Mouse (Mus musculus): ENCODE measurements around the gene Stra6.

Gene Stra6

DNA sequence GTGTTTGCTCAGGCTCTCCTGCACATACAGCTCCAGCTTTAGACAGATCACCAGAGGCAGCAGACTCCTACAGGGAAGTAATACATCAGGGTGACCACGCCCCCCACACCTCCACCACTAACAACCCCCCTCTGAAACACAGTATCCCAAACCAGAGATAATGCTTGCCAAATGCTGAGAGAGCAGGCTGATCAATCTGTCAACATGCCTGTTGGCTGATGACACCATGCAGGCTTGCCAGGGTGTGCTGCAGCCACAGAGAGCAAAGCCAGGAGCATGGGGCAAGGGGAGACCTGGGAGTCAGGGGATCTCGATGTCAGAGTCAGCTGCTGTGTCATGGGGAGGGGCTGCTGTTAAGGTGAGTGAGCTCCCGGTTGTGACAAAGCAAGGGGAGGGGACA is at the start of gene Stra6:
Gene Stra6 (plus strand): TSS at position 258 of the 400 bp plus-strand sequence.
- no peak for DNase-seq (ENCODE audit: low spot score)

DNA sequence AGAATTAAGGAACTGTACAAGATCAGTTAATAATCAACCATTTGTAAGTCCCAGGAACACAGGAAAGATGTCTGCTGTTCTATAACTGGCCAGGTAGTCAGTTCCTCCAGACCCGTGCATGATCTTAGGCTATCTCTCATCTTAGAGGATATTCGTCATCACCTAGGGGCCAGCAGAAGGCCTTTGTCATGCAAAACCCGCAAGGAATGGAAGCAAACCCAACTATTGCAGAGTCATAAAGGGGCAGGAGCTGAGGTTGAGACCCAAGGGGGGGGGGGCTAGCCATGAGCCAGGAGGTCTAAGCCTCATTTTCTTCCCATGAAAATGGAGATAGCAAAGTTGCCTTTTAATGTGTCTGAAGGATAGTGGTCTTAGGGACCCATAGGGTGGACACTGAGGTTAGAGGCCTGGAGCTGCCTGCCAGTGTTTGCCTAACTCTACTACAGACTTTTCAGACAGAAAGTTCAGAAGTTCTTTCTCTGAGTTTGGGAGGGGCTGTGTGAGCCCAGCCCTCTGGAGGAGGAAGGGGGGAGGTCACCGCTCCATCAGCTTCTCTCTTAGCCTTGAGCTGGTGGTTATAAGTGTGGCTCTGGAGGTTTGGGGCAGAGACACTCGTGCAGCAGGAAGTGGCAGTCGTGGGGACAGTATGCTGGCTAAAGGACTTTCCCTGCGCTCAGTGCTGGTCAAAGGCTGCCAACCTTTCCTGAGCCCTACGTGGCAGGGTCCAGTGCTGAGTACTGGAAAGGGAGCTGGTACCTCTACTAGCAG is 49.0 kb upstream of the Stra6 start:
- DNase-seq (ENCODE audit: low spot score): no peak

DNA sequence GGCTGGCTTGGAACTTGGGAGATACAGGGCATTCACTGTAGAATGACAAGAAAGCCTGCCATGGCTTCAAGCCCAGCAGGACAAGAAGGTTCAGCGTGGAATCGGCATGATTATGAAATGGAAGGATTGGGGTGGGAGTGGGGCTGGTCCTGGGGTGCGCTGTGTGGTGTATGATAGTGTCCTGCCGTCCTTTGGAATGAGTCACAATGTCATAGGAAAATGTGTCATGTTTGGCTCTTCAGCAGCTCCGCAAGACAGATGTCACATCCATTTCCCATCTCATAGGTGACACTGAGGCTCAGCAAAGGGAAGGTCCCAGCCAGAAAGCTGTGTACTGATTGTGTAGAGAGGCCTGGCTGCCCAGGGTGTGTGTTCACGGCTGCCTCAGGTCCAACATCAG is 47.7 kb upstream of the Stra6 start:
- no peak for DNase-seq (ENCODE audit: low spot score)

DNA sequence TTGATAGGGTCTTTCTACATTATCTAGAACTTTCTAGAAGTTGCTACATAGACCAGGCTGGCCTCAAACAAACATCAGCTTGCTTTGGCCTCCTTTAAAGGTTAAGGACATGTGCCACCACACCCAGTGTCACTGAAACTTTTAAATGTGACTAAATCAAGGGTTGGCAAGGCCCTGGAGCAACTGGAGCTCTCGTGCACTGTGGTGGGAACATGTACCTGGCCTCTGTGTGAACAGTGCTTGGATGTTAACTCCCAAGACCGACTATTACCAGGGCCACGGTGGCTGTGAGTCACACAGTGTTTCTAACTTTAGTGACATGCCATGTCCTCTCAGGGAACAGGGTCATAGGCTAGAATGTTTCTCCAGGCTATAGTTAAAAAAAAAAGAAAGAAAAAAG is 46.6 kb upstream of the Stra6 start:
- no peak for DNase-seq (ENCODE audit: low spot score)

DNA sequence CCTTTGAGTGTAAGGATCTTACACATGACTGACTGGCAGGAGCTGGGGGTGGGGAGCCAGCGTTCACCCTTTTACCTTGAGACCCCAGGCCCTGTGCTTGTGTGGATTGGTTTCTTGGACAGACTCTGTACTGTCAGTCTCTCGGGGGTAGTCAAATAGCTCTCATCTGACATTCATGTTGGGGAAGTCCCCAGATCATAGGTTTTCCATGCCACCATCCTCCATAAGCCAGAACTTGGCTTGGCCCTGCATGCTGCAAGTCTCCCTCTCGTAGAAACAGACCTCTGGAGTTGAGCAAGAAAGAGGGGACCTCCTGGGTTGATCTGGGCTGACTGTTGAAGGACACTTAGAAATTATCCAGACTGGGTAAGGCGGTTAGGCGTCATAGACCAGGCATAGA is 45.2 kb upstream of the Stra6 start:
- no peak for DNase-seq (ENCODE audit: low spot score)

DNA sequence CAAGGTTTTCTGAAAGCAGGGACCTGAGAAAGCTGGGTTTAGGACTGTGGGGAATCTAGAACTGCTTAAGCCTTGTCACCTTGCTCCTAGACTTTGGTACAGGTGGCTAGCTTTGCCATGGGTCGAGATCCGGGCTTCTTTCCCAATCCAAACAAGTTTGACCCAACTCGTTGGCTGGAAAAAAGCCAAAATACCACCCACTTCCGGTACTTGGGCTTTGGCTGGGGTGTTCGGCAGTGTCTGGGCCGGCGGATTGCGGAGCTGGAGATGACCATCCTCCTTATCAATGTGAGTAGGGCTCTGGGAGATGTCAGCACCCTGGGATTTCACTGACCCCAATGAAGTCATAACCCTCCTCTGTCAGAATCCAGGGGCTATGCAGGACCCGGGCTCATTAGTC is 37.6 kb upstream of the Stra6 start:
- no peak for DNase-seq (ENCODE audit: low spot score)

DNA sequence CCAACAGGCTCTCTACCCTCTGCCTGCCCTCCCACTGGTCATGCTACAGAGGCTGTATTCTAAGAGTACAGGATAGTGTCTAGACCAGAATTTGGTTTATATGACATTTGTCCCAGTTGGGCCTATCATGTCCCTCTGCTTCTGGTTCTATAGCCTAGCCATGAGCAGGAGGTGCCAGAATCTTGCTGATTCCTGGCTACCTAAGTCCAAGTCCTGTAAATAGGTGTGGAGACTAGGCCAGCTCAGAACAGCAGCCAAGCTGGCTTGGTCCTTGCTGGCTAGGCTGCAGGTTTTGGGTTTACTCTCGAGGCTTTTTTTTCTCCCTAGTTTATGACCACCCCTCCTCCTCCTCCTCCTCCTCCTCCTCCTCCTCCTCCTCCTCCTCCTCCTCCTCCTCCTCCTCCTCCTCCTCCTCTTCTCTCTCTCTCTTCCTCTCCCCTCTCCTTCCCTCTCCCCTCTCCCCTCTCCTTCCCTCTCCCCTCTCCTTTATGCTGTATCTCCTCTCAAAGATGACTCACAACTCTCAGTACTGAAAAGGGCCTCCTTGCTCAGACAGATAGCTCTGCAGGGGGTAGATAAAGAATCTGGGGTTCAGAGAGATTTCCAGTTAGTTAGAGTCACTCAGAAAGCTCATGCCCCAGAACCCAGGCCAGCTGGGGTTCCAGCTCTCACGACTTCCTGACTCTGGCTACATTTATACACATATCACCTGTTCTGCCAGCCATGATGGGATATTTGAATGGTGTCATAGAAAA is 36.0 kb upstream of the Stra6 start:
- DNase-seq (ENCODE audit: low spot score): no peak

DNA sequence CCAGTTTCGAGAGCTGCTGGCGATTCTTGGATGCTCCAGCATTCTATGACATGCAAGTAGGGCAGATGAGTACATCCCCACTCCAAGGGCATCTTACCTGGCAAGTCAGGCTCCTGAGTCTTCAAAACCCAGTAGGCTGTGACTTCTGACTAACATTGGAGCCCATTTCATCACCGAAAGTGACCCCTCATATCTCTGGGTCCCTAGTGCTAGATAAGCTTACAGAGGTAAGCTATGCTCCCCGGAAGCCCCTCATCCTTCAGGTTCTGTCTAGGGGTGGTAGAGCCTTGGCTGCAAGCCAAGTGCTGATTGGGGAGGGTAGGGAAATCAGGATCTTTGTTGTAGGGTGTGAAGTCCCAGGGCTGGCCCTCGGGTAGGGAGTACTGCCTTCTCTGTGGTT is 34.7 kb upstream of the Stra6 start:
- DNase-seq (ENCODE audit: low spot score): no peak

DNA sequence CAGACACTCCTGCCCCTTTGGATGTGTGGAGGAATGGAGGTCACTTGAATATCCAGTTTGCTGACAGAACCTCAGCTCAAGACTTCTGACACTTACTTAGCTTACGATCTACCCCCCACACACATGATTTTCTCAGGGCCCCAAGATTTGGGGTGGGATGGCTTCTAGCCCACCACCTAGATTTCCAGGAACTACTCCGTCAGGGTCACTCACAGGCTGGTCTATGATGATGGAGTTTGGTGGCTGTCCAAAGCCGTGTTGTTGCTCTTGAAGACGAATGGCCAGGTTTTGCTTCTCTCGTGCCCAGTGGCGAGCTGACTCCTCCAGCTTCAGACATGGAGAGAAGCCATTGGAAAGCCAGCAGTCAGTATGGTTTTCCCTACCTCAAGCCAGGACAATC is 34.0 kb upstream of the Stra6 start:
- no peak for DNase-seq (ENCODE audit: low spot score)

DNA sequence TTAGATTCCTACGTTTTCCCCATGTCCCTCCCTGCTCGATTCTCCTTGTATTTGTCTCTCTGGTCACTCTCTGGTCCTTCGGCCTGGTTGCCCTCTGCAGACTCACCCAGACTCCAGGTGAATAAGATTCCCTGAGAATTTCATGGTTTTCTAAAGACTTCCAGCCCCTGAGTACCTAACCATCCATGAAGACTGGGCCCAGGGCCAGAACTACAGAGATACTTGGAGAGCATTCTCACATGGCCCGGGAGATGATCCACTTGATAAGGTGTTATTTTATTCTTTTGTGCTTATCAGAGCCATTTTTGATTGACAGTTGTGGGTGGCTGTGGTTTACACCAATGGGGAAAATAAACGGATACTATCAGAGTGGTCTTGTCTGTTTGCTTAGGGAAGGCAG is 31.7 kb upstream of the Stra6 start:
- DNase-seq (ENCODE audit: low spot score): no peak

DNA sequence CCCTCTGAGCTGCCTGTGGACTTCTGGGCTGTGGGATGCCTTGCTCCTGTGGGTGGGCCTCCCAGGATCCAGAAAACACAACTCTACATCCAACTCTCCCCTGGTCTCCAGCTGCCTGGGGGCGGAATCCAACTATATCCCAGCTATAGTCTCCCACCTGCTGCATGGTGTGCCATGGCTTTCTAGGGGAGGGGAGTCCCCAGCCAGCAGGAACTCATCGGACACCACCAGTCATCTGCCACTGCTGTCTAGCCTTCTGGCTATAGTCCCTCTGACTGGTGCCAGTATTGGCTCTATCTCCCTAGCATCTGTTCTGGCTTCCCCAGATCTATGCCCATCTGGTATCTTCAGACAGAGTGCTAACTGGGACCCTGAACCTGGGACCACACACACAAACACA is 28.1 kb upstream of the Stra6 start:
- no peak for DNase-seq (ENCODE audit: low spot score)

DNA sequence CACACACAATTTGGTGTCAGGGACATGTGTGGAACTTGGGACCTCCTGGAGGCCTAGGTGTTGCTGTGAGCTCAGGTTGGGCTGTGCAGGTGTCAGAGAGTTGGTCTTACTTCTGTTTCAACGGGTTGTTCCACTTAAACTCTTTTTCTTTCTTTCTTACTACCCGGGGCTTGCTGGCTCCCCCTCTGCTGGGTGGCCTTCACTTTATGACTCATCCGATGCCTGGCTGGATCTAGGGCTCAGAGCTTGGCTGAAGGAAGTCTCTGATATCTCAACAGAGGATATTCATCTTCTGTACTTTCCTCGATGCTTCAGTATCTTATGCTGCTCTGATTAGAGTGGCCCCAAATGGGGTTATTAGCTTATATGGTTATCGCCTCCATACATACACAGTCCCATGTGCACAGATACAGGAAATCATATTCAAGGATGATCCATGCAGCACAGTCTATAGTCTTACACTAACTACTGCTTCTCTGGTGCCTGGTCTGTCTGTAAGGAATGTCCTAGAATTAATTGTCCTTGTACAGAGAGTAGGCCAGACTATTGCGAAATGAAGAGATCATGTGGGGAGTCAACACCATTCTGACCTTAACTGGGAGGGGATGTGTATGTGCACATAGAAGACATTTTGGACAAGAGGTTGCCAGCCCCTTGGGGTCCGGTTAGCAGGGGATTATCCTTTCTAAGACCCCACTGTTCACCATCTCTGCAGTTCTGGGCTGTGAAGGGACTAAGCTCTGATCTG is 27.5 kb upstream of the Stra6 start:
- no peak for DNase-seq (ENCODE audit: low spot score)

DNA sequence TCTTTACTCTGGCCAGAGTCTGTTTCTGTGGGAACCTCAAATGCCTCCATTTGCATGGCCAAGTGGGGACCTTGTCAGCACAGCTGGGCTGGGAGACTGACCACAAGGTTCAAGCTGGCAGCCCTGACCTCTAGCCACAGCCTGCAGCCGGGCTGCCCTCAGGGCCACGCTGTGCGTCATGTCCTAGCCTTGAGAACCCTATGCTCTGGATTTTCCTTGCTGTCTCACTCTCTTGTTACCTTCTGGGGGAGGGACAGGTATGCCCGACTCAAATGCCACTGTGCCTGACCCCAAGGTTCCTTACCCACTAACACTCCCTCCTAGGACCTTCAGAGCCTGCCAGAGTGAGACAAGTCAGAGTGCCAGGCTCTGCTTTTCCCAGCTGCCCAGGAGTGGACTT is 26.6 kb upstream of the Stra6 start:
- no peak for DNase-seq (ENCODE audit: low spot score)

DNA sequence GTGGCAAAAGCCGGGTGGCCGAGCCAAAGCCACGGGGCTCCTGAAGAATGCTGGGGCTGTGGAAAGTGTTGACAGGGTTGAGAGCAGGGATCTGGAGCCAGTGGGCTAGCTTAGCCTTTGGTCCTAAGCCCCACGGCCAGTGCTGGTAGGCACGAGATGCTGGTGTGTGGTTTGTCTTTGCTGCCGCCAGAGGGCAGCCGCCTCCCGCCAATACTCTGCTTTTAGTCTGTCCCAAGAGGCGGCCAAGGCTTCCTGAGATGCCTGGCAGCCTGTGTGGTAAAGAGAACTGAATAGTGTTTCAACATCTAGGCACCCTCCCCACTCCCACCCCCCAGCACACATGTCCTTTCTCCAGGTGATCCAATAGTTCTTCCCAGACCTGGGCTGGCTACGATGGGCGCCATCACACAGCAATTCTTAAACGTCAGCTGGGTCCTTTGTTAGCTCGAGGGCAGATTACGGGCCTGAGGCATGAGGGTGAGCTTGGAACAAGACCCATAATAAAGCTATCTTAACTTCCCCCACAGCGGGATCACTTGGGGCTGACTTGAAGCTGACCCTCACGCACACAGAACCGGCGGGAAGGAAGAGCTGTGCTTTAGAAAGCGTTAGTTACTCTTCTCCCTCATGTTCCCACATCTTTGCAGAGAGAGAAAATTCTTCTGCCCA is 25.0 kb upstream of the Stra6 start:
- DNase-seq (ENCODE audit: low spot score): peak; percentile 51

DNA sequence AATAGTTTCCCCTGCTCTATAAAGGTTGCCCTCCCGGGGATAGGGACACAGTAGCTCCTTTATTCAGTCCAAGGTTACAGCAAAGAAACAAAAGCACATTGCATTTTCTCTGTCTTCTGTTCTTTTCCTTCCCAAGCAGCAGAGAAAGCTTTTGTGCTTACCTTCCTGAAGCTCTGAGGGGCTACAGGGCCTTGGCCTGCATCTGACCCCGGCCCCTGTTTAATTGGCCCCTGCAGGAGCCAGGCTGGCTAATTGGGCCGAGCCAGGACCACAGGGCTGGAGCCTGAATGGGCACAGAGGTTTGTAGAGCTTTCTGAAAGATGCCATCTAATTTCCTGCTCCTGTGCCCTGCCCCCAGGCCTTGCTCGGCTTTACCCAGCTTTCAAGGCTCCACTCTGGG is 22.6 kb upstream of the Stra6 start:
- DNase-seq (ENCODE audit: low spot score): no peak

DNA sequence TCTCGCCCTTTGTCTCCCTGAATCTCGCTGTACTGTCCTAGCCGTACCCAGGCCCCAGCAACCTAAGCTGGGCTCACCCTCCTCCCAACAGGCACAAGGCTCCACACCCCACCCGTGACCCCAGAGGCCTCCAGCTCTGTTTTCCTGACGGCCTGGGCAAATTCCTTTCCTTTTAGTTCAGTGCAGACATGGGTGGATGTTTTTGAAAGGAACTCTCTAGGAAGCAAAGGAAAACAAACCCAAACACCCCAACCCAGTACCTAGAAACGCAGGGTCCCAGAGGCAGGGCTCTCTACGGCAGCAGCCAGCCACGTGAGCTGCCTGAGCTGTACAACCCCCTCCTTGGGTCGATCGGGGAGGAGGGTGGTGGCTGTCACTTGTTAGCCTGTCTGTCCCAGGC is 21.2 kb upstream of the Stra6 start:
- DNase-seq (ENCODE audit: low spot score): no peak

DNA sequence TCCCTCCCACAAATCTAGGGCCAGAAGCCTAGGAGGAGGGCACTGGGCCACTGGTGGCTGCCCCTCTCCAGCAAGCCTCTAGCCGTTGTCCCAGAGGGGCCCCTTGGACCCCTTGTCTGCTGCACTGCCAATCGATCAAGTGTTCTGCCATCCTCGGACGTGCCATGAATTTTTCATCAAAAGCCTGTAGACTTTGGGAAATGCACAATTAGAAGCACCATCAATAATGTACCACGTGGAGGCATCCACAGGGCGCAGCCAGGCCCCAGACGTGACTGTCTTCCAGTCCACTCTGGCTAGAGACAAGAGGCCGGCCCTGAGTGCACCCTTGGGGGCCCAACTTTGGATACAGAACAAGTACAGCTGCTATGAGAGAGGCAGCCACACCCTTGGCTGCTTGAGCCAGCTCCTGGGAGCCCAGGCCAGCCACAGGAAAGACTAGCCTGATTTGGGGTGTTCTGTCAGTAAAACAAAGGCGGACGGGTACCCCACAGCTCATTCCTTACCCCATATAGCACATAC is 20.0 kb upstream of the Stra6 start:
- peak; percentile 54 for DNase-seq (ENCODE audit: low spot score)

DNA sequence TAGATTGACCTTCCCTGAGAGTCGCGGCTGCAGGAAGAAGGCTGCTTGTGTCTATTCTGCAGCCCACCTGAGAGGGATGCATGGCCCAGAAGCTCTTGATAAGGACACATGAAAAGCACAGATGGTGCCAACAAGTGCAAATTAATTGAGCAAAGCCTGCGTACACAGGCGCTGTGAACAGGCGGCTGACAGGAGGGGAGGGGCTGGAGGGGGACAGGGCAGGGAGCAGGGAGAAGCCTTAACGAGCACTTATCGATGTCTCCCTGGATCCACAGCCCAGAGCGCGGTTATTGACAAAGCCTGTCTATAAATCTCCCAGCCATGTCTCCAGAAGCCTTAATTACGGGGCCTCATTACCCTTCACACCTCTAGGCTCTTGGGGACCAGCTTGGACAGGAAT is 18.8 kb upstream of the Stra6 start:
- DNase-seq (ENCODE audit: low spot score): no peak

DNA sequence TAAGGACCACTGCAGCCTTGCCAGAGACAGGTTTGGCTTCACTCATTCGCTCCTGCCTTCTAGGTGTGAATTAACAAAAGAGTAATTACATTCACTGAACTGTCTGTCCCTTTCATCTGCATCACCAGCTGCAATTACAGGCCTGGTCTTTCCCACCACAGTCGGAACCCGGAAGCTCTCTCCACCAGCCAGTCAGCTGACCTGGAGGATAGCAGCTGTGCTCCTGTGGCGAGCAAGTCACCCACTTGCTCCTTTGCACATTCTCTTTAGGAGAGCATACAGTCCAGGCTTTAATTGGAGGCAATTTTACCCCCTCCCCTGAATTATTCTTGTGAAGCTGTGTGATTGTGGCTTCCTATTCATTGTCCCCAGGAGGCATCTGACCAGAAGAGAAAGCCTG is 17.9 kb upstream of the Stra6 start:
- no peak for DNase-seq (ENCODE audit: low spot score)

DNA sequence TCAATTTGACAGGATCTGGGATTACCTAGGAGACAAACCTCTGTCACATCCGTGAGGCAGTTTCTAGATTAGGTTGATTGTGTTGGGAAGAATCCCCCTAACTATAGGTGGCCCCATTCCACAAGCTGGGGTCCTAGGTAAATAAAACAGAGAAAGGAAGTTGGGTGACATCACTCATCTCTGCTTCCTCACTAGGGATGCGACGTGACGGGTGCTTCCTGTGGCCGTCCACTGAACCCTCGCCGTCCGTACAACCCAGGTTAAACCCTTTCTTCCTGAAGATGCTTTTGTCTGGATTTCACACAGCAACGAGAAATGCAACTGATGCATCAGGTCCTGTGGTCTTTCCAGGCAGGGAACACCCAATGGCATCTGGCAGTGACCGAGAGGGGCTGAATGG is 16.5 kb upstream of the Stra6 start:
- no peak for DNase-seq (ENCODE audit: low spot score)

DNA sequence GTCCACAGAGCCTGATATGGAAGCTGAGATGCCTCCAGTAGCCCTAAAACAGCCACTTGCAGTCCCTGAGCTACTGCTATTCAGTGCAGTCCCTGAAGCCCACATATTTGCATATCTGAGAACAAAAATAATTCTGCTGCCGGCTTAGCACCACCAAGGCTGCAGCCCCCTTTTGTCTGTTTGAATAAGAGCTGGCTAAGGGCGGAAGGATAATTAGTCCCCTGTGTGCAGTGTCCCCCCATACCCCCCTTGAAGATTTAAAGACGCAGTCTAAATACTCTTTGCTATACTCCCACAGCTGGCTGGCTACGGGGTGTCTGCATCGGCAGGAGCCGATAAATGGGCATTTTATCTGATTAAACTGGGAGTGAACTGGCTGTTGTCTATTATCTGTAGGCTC is 15.0 kb upstream of the Stra6 start:
- DNase-seq (ENCODE audit: low spot score): no peak

DNA sequence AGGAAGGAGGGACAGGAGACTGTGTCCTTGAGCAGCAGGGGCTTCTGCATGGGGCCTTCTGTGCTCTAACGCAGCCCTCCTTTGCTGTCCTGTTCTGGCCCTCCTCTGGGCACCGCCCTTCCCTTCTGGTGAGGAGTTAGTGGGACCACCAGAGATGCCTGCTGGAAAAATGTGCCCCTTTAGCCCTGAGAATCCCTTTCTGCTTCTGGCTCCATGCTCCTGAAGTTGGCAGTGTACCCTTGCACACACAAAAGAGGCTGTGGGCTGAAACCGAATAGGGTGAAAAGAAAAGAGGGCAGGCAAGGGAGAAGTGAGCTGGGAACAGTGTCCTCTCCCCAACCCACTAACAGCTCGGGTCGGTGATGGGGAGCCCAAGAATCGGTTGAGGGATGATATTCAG is 14.4 kb upstream of the Stra6 start:
- DNase-seq (ENCODE audit: low spot score): no peak

Data from testis, postnatal 14 days (tissue).